Mouse (Mus musculus): ENCODE results near the gene Slc25a10. TPM values are rescaled to one million over a fixed set of nuclear protein-coding genes. Genes with fewer than 3 reads are reported as not detected.

Slc25a10 gene
- polyA plus RNA-seq, 1 experiment from 2014 or later: 37.7 TPM

- no peak for ATAC-seq (ENCODE audit: low FRiP score)
- Histone ChIP-seq H3K27me3 (no peaks in the 10 kb centered on the region), H3K4me3 (no peak overlapping the region), H3K9ac (no peak overlapping the region), H3K27ac (no peak overlapping the region), H3K9me3 (replicated peaks) (no peaks in the 10 kb centered on the region), H3K4me2 (replicated peaks) (no peak overlapping the region), H3K4me1 (peaks cover 44% of the 10 kb centered on the region), H3K36me3 (peaks cover 29% of the 10 kb centered on the region)
- 63% methylated on average over 4 of the region's 4 CpGs for WGBS
Measured at GRCm38 (mm10) chr11:120489054-120489761, 2.4 kb upstream of the Slc25a10 start.

DNA sequence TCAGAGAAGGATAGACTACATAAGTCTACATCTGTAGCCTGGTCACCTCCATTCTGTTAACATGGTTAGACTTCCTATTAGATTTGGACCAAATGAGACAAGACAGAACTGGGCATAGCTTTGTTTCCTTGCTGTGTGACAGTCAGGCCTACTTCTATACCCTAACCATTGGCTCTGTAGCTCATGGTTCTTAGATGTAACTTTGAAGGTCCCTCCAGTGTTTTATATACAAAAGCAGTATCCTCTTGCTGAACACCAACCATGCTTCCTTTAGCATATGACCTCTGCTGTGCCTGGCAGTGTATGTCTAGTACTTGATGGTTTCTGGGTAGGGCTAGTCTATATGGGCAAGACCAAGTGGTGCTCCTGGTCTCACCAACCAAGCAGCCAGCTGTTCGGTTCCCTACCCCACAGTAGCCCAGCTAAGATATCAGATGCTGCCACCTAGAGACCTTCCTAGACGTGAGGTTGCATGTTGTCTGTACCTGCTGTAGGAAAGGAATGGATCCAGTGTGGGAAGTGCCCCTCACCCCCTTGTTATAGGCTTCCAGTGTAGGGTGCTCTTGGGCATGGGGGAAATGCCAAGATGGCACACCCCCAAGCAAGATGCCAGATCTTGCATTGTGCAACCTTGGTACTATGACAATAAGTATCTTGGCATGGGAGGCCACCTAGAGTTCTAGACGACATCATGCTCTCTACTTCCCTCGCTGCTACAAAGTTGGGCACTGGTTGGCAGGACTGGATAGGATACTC, 1.2 kb upstream of the Slc25a10 start:
- Histone ChIP-seq H3K4me2 (replicated peaks) (peak overlapping the region; percentile 86), H3K27ac (0 out of 2 replicates have a peak overlapping the region, but pooled peaks have one; percentile 81), H3K4me3 (no peak overlapping the region), H3K36me3 (peaks cover 42% of the 10 kb centered on the region), H3K9me3 (replicated peaks) (no peaks in the 10 kb centered on the region), H3K9ac (no peak overlapping the region), H3K4me1 (peaks cover 39% of the 10 kb centered on the region), H3K27me3 (no peaks in the 10 kb centered on the region)
- 33% methylated on average over 4 of the region's 4 CpGs for WGBS
- ATAC-seq (ENCODE audit: low FRiP score): no peak

DNA sequence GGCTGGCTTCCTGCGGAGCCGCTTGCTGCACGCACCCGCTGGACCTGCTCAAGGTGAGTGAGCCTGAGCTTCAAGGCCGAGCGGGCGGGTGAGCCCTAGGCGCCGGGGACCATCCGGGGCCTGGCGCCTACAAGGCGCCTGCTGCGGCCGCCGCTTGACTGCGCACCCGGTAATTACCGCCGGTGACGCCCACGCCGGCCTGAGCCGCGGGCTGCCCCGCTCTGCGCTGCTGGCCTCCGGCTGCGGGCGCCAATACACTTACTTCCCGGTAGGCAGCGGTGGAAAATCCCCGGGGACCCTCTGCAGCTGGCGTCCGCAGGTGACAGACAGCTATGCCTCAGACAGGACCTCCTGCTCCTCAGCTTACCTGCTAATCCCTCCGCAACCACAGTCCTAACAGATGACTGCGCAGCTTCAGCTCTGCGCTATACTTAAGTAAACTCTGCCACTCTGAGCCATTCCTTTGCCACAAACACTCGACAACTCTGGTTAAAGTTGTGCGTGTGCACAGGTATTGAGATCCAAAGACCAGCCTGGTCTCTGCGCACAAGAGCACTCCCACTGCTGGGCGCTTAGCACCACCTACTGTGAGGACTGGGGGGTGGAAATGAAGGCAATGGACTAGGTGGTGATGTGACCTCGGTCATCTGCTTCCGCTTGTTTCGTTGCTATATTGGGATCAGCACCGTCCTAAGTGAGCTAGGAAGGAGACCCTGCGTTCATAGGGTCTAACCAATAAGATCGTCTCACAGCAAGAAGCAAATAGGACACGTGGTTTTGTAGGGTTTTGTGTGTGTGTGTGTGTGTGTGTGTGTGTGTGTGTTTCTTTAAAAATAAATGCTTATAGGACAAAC, 611 bp downstream of the Slc25a10 start:
- H3K9me3 ChIP-seq (replicated peaks): no peaks in the 10 kb centered on the region
- peak overlapping the region; percentile 80 for H3K4me3 ChIP-seq
- ATAC-seq (ENCODE audit: low FRiP score): peak; percentile 10
- no peaks in the 10 kb centered on the region for H3K27me3 ChIP-seq
- H3K9ac ChIP-seq: peak overlapping the region; percentile 82
- H3K4me1 ChIP-seq: peaks cover 34% of the 10 kb centered on the region
- H3K27ac ChIP-seq: peak overlapping the region; percentile 81
- peak overlapping the region; percentile 86 for H3K4me2 ChIP-seq (replicated peaks)
- 1% methylated on average over 48 of the region's 48 CpGs for WGBS
- H3K36me3 ChIP-seq: peaks cover 49% of the 10 kb centered on the region

- WGBS: 32% methylated on average over 3 of the region's 3 CpGs
- Histone ChIP-seq H3K36me3 (peaks cover 49% of the 10 kb centered on the region), H3K4me3 (peak overlapping the region; percentile 80), H3K4me2 (replicated peaks) (peak overlapping the region; percentile 86), H3K9ac (peak overlapping the region; percentile 82), H3K4me1 (peaks cover 34% of the 10 kb centered on the region), H3K27ac (peak overlapping the region; percentile 81), H3K9me3 (replicated peaks) (no peaks in the 10 kb centered on the region), H3K27me3 (no peaks in the 10 kb centered on the region)
- no peak for ATAC-seq (ENCODE audit: low FRiP score)
Measured at GRCm38 (mm10) chr11:120492878-120493203, 1.2 kb downstream of the Slc25a10 start.

- 57% methylated on average over 3 of the region's 3 CpGs for WGBS
Measured at GRCm38 (mm10) chr11:120493351-120493750, 1.7 kb downstream of the Slc25a10 start.

GRCm38 (mm10) chr11:120493911-120494310, 2.3 kb downstream of the Slc25a10 start:
- no peaks in the 10 kb centered on the region for H3K27me3 ChIP-seq
- H3K9ac ChIP-seq: no peak overlapping the region
- H3K4me3 ChIP-seq: no peak overlapping the region
- H3K9me3 ChIP-seq (replicated peaks): no peaks in the 10 kb centered on the region
- H3K36me3 ChIP-seq: peaks cover 49% of the 10 kb centered on the region
- ATAC-seq (ENCODE audit: low FRiP score): no peak
- H3K27ac ChIP-seq: no peak overlapping the region
- H3K4me1 ChIP-seq: peaks cover 34% of the 10 kb centered on the region
- 83% methylated on average over 3 of the region's 3 CpGs for WGBS
- peak overlapping the region; percentile 86; the same call in 1 of the 2 replicates for H3K4me2 ChIP-seq (replicated peaks)

More at GRCm38 (mm10) chr11:120493351-120493750, 1.7 kb downstream of the Slc25a10 start:
- Histone ChIP-seq H3K36me3 (peaks cover 49% of the 10 kb centered on the region), H3K4me3 (peak overlapping the region; percentile 80), H3K27ac (peak overlapping the region; percentile 81), H3K4me1 (peaks cover 34% of the 10 kb centered on the region), H3K4me2 (replicated peaks) (peak overlapping the region; percentile 86), H3K9me3 (replicated peaks) (no peaks in the 10 kb centered on the region), H3K9ac (peak overlapping the region; percentile 82), H3K27me3 (no peaks in the 10 kb centered on the region)
- no peak for ATAC-seq (ENCODE audit: low FRiP score)

DNA sequence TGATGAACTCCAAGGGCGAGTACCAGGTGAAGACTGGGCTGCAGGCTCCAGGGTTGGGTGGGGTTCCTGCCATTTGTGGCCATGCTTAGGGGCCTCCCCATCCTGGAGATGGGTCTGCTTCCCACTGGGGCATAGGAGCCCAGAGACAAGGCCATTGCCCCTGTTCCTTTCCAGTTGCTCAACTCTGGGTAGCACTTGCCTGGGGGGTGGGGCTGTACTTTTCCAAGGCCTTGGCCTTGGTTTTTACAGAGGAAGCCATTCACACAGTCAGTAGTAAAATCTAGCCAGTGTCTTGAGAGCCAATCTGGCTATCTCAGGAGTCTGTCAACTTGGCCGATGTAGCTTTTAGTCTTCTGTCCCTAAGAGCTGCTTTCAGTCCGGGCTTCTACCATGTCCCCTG, 5.8 kb downstream of the Slc25a10 start:
- H3K4me2 ChIP-seq (replicated peaks): no peak overlapping the region
- H3K36me3 ChIP-seq: peaks cover 53% of the 10 kb centered on the region
- H3K9me3 ChIP-seq (replicated peaks): no peaks in the 10 kb centered on the region
- no peak overlapping the region for H3K4me3 ChIP-seq
- no peak for ATAC-seq (ENCODE audit: low FRiP score)
- no peaks in the 10 kb centered on the region for H3K27me3 ChIP-seq
- no peak overlapping the region for H3K9ac ChIP-seq
- no peak overlapping the region for H3K27ac ChIP-seq
- 92% methylated on average over 3 of the region's 3 CpGs for WGBS
- H3K4me1 ChIP-seq: peaks cover 15% of the 10 kb centered on the region

- Histone ChIP-seq H3K27ac (no peak overlapping the region), H3K27me3 (no peaks in the 10 kb centered on the region), H3K4me2 (replicated peaks) (no peak overlapping the region), H3K36me3 (peaks cover 53% of the 10 kb centered on the region), H3K4me1 (peaks cover 7% of the 10 kb centered on the region), H3K9me3 (replicated peaks) (no peaks in the 10 kb centered on the region), H3K4me3 (no peak overlapping the region), H3K9ac (no peak overlapping the region)
- ATAC-seq (ENCODE audit: low FRiP score): no peak
- WGBS: 95% methylated on average over 12 of the region's 12 CpGs
Measured at GRCm38 (mm10) chr11:120498226-120498625, 6.6 kb downstream of the Slc25a10 start.

GRCm38 (mm10) chr11:120498891-120499290, 7.3 kb downstream of the Slc25a10 start:
- Histone ChIP-seq H3K27me3 (no peaks in the 10 kb centered on the region), H3K9me3 (replicated peaks) (no peaks in the 10 kb centered on the region), H3K4me1 (peaks cover under 1% of the 10 kb centered on the region), H3K4me2 (replicated peaks) (no peak overlapping the region), H3K9ac (peak overlapping the region; percentile 23; the same call in 1 of the 2 replicates), H3K36me3 (peaks cover 53% of the 10 kb centered on the region), H3K4me3 (no peak overlapping the region), H3K27ac (no peak overlapping the region)
- ATAC-seq (ENCODE audit: low FRiP score): no peak
- WGBS: 87% methylated on average over 5 of the region's 5 CpGs

DNA sequence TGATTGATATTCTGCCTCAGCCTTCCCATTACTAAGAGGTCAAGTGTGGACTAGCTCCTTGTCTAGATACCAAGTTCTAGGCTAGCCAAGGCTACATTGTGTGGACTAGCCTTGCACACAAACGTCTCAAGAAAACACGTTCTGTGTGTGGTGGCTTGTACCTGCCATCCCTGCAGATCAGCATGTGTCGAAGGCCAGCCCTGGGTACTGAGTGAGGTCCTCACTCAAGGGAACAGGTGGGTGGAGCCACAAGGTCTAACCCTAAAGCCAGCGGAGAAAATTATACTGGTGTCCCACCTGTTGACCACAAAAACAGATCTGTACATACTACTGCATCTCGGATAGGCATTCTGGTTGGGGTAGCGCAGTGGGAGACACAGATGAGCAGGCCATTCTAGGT, 8.3 kb downstream of the Slc25a10 start:
- no peak overlapping the region for H3K4me2 ChIP-seq (replicated peaks)
- H3K27ac ChIP-seq: no peak overlapping the region
- no peak for ATAC-seq (ENCODE audit: low FRiP score)
- no peaks in the 10 kb centered on the region for H3K9me3 ChIP-seq (replicated peaks)
- no peak overlapping the region for H3K9ac ChIP-seq
- H3K4me1 ChIP-seq: no peaks in the 10 kb centered on the region
- H3K36me3 ChIP-seq: peaks cover 46% of the 10 kb centered on the region
- no peaks in the 10 kb centered on the region for H3K27me3 ChIP-seq
- 81% methylated on average over 6 of the region's 6 CpGs for WGBS
- no peak overlapping the region for H3K4me3 ChIP-seq

DNA sequence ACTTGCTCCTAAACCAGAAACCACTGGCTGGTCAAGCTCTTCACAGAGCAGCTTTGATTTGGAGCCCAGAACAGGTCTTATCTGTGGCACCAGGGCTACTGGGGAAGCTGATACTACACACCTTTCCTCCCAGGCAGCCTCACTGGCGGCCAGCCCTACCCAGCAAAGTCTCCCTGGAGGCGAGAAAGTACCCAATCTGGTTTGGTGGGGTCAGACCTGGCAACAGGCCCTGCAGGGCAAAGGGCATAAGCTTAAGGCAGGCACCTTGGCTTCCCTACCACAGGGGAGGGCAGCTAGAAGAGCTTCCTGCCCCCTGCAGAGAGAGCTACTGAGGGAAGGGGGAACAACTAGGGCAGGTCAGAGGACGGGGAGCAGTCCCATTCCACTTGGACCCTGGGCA, 8.7 kb downstream of the Slc25a10 start:
- no peaks in the 10 kb centered on the region for H3K27me3 ChIP-seq
- 19% methylated on average over 3 of the region's 3 CpGs for WGBS
- no peak overlapping the region for H3K4me3 ChIP-seq
- H3K9me3 ChIP-seq (replicated peaks): no peaks in the 10 kb centered on the region
- H3K36me3 ChIP-seq: peaks cover 42% of the 10 kb centered on the region
- no peak overlapping the region for H3K9ac ChIP-seq
- H3K27ac ChIP-seq: no peak overlapping the region
- no peaks in the 10 kb centered on the region for H3K4me1 ChIP-seq
- no peak for ATAC-seq (ENCODE audit: low FRiP score)
- H3K4me2 ChIP-seq (replicated peaks): no peak overlapping the region

DNA sequence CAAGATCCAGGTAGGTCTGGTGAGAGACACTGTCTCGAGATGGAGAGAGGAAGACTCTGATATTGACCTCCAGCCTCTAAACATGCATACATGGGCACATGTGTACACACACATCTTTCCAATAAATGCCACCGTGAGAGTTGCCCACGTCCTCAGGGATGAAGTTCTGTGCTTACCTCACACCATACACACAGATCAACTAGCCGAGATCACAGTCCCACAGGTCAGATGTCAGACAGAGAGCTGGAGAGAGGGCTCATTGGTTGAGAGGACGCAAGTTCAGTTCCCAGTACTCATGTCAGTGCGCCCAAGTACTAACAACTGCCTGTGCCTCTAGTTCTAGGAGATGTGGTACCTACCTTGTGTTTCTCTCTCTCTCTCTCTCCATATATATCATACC, 9.4 kb downstream of the Slc25a10 start:
- no peak for ATAC-seq (ENCODE audit: low FRiP score)

More for the DNA sequence above, 9.4 kb downstream of the Slc25a10 start:
- Histone ChIP-seq H3K4me2 (replicated peaks) (no peak overlapping the region), H3K9me3 (replicated peaks) (no peaks in the 10 kb centered on the region), H3K36me3 (peaks cover 35% of the 10 kb centered on the region), H3K4me3 (no peak overlapping the region), H3K27me3 (no peaks in the 10 kb centered on the region), H3K9ac (no peak overlapping the region), H3K27ac (no peak overlapping the region), H3K4me1 (no peaks in the 10 kb centered on the region)
- 62% methylated on average over 6 of the region's 6 CpGs for WGBS
